Mouse (Mus musculus) embryo, embryonic 11 days (tissue): ENCODE measurements at regions not wholly inside any gene's neighbourhood (a gene's known extent, or its start where the extent isn't known, plus 50 kb on each side); places are given as distances from the start of the nearest gene placed in this dataset.

Experiments
- DNase-seq: peaks from one replicate; pipeline ENCODE4 v3.0.0-alpha.2; 2015

- no peak for DNase-seq
Observed at GRCm38 (mm10) chr14:111971857-111972256, 297.0 kb downstream of the Slitrk5 start.

DNA sequence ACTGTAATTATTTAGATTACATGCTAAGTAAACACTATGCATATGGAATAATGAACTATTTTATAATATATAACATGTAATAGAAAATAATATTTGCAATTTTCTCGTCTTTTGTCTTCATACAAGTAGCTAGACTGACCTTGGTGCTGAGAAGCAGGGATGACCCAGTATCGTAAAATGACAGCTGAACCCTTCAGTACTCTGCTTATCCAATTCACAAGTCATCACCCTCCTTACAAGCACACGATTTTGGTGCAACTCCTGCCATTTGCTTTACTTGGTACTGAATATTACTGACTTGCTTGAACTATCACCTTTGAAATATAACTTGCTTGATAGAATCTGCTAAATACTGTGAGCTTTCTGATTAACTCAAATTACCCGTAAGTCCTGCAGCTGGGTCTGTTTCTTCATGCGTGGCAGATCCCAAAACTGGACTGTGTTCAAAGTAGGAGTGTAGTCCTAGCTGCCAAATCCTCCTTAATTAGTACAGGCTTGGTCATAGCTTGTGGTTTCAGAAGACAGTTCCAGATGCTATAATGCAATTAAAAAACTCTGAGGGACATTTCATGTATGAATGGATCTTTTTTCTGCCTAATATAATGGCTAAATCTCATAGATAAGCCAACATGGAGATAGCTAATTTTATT is 321.0 kb downstream of the Slitrk5 start:
- DNase-seq, result no peak

DNA sequence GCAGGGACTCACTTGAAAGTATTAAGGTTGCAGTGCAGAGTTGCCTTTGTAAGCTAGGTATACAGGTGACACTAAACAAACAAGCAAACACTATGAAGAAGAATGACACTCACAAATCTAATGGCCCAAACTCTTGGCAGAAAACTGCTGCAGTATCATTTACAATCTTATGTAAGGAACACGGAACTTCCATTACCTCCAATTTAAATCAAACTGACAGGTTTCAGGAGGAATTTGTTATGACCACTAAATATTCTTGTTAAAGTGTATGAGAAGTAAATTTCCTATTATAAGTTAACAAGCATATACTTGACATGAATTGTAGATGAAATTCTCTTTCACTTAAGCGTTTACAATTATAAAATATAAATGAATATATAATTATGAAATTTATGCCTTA is 327.2 kb downstream of the Slitrk5 start:
- DNase-seq, result no peak

- no peak for DNase-seq
Observed at GRCm38 (mm10) chr14:112002881-112003280, 328.0 kb downstream of the Slitrk5 start.

DNA sequence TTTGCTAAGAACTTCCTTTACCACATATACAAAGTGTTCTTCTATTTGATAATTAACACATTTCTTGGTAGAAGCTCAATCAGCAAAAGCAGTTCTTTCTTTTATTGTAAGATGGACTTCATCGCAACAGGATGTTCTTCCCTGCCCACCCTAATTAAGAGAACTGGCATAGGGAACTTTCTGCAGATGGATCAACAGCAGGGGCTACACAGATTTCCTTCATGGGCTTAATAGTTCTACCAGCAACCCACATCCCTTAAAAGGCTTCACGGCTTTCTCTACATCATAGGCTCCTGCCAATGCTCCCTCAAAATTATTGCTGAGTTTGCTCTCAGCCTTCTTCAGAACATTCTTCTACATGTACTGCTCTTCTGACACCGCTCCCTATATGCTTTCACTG is 333.8 kb downstream of the Slitrk5 start:
- DNase-seq, result no peak

DNA sequence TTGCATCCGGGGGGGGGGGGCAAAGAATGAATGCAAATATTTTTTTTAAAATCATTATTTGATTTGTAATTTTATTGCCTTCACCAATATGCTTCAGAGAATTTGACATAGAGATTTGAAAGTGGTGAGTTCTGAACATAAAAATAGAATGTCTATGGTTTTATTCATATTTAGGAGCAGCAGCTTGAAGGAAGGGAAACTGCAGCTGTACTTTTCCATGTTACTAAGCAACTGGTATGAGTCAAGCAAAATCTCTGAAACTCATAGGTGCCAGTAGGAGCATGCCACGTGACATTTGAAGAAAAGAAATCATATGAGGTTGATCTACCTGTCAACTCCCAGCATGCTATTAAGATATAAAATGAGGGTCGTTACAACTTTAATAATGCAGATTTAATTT is 354.4 kb downstream of the Slitrk5 start:
- DNase-seq, result no peak

GRCm38 (mm10) chr14:112075071-112075470 is 400.2 kb downstream of the Slitrk5 start:
- peak; percentile 1 for DNase-seq
